Mouse (Mus musculus) left cerebral cortex, adult 8-10 months (tissue): Measurements from ENCODE around the gene Gm42715. TPM values are rescaled to one million over a fixed set of nuclear protein-coding genes. Genes with fewer than 3 reads are reported as not detected.

Experiments used
- DNase-seq, 2 experiments: peaks; one replicate each; pipeline ENCODE4 v3.0.0; 2022; ENCODE audit warnings: low spot score in 2 of 2
- total RNA-seq, 4 experiments: library from RNA; stranded (reverse); gene quantifications; 2 replicates each; pipeline ENCODE4 v1.2.4; 2022

The Gm42715 gene
- total RNA-seq, 4 experiments from 2014 or later = 11.1 to 12.3 (median 11.5) TPM

DNA sequence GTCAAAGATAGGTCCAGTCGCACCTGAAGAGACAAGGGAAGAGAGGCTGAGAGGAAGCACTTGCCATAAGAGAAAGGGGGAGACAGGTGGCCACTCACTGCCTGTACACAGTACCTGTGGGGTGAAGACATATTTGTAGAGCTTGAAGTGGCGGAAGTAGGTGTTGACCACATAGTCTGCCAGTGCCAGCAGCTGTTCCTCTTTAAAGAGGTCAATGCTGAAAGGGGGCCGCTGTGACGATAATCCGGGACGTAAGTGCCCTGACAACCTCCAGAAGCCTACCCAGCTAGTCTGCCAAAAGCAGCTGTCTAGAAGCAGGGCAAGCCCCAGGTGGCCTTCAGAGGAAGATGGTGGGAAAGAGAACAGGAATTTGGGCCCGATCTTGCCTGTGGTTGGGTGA, 65.6 kb downstream of the Gm42715 start:
- no peak for DNase-seq

DNA sequence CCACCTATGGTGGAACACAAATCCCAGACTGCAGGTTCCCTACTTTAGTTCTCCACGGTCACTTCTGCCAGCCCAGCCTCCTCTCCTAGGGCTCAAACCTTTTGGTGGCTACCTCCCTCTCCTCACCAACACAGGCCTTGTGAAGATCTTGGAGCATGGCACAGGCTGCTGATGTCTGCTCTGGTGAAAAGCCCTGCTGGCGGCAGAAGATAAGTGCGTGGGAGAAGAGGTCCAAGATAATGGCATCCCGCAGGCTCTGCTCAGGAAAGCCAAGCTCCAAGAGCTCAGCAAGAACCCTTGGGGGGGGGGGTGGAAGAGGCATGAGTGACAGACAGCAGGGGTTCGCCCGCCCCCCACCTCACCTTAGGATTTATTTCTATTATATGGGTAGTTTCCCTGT, 66.8 kb downstream of the Gm42715 start:
- no peak for DNase-seq

DNA sequence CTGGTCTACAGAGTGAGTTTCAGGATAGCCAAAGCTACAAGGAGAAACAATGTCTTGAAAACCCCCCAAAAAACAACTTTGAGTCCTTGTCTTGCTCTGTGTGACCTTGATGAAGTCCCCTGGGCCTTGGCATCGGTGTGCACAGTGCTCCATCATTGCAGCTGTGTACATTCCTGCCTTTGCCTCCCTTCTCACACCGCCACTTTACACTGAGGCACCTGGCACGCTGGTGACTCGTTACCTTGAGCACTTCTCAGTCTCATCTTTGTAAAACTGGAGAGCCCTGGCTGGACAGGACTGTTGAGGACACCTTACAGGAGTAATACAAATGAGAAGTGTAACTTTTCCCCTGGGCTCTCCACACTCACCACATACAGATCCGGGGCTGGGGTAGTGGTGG, 67.8 kb downstream of the Gm42715 start:
- DNase-seq = no peak

DNA sequence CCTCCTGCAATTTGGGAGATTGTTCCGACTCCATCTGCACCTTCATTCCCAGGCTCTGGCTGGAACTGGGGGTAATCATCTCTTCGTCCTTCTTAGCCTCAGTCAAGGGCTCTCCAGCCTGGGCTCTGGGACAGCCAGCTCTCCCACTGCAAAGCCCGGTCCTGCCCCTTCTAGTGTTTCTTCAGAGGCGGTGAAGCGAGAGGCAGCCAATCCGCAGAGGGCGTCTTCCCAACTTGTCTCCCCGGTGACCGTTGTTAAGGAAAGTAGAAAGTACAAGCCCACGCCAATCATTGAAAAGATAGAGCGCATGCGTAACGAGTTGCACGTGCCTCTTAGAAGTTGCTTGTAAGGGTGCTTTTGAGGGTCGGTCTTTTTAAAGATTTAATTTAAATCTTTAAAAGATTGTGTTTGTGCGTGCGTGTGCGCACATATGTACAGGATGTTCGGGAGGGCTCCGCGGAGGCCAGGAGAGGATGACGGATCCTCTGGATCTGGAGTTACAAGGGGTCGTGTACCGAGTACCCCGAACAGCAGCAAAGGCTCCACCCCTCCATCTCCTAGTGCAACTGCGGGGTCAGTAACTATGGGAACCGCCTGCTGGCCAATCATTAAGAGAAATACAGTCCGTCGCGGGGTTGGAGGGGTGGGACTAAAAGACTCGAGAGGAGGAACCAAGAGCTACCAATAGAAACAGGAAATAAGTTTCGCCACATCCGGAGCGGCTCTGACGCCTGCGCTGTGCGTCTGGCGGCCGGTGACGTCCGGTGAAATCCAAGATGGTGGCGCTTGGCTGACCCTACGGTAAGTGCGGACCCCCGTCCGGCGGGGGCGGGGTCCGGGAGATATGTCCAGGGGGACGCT, 68.9 kb downstream of the Gm42715 start, which contains the start of the genes Ccdc189 and Rnf40:
Ccdc189 (minus strand) TSS at position 585 of the 861 bp plus-strand sequence.
Rnf40 (plus strand) TSS at position 757 of the 861 bp plus-strand sequence.
- DNase-seq = peak; percentile 85 to 98

DNA sequence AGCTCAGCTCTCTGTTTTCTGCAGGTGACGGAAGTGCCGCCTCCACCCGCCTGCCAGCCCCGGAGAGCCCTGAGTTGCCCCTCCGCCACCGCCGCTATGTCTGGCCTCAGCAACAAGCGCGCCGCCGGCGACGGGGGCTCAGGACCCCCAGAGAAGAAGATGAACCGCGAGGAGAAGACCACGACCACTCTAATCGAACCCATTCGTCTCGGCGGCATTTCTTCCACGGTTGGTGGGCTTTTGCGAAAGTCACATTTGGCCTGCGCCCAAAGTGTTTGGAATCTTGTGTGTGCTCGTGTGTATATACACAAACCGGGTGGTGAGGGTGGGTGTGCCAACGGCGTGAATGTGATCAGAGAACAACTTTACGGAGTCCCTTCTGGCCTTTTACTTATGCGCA, 69.5 kb downstream of the Gm42715 start:
- DNase-seq = no peak

DNA sequence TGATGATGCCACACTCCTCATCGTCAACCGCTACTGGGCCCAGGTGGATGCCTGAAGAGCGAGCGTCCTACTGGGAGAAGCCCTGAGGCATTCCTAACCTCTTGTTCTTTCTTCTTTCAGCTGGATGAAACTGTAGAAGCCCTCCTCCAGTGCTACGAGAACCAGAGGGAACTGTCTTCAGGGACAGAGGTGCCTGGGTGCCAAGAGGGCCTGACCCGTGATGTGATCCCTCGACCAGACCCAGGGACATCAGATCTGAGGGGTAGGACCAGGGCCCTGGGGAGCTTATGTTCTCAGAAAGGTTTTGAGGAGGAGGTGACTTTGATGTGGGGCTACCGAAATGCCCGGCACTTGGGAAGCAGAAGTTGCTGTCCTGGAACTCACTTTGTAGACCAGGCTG, 70.3 kb downstream of the Gm42715 start:
- DNase-seq = no peak

DNA sequence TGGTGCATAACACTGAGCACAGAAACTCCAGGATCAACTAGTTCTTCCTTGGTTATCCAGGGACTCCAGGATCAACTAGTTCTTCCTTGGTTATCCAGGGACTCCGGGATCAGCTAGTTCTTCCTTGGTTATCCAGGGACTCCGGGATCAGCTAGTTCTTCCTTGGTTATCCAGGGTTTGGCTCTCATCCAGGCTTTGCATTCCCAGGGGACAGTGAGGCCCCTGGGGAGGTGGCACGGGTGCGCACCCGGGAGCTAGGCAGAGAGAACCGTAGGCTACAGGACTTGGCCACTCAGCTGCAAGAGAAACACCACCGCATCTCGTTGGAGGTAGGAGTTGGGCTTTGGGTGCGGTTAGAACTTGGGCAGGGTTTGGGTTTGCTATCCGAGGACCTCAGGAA, 71.7 kb downstream of the Gm42715 start:
- DNase-seq = no peak

DNA sequence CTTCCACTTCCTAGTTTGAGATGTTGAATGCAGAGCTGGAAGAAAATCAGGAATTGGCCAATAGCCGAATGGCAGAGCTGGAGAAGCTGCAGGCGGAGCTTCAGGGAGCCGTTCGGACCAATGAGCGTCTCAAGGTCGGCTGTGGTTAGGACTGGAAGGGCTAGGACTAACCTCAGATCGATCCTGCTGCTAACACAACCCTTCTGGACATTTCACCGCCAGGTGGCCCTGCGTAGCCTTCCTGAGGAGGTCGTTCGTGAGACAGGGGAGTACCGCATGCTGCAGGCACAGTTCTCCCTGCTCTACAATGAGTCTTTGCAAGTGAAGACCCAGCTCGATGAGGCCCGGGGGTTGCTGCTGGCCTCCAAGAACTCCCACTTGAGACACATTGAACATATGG, 73.2 kb downstream of the Gm42715 start:
- no peak for DNase-seq

DNA sequence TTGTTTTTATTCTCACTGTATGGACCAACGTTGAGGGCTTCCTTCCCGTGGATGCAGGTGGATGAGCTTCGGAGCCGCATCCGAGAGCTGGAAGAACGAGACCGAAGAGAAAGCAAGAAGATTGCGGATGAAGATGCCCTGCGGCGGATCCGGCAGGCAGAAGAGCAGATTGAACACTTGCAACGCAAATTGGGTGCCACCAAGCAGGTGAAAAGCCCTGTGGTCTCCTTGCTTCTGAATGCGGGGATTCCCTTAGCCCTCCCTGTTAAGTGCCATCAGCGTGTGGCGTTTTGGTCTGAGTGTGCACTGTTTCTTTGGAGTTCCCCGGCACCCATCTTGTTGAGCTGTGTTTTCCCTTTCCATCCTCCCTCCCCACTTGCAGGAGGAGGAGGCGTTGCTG, 77.4 kb downstream of the Gm42715 start:
- no peak for DNase-seq

DNA sequence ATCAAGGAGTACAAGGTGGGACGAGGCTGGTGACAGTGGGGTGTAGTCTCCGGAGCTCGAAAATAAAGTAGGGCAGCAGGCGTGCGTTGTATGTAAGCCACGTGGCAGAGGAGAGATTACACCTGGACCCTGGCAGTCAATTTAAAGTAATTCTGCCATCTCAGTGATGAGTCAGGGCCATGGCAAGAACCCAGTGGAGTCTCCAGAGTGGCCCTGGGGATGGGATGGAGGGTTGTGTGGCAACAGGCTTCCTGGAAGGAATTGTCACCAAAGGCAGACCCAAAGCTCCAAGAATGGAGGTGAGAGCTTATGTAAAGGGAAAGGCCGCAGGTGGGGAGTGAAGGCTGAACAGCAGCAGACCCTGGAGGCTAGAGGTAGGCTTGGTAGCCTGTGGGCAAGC, 81.2 kb downstream of the Gm42715 start:
- no peak for DNase-seq

DNA sequence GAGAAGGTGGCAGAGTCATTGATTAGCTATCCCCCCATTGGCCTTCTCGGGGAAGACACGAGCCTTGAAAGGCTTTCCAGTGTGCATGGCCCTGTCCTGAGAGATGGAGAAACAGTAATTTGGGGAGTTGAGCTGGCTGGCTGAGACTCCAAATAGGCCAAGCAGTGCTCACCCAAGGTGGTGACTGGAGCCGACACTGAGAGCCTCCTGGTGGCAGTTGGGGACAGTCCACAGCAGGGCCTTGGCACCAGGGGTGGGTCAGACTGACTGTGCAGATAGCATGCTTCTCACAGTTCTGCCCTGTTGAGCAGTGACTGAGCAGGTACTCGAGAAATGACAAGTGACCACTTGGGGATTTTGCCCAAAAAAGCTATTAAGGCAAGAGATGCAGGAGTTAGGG, 82.4 kb downstream of the Gm42715 start:
- no peak for DNase-seq

DNA sequence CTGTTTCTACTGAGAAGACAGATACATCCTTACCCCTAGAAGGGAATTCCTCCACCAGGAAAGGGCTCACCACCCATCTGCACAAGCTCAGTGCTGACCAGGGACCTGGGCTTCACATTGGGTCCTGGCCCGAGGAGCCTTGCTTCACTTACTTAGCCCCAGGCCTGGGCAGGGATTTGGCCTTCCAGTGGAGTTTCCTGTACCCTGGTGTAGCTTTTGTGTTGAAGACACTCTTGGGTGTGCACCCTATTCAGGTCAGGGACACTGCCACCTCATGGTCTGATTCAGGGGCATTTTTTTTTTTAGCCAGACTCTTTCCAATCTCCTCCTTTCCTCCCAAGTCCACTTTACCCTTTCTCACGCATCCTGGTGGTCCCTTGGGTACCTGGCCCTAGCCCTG, 83.5 kb downstream of the Gm42715 start:
- DNase-seq = no peak

DNA sequence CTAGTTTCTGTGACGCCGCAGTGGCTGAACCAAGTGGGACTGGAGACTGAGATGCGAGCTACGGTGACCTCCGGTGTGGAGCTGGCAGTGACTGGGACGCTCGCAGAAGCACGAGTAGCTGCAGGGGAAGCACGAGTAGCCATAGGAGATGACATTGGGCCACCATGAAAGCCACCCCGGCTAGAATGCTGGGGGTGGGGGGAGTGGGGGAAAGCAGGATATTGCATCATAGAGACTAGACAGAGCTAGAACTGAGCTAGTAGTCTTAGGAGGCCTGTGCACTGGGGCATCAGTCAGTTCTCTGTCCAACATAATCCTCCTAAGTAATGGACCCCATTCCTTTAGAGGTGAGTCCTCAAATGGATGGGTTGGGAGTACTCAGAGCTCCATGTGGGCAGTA, 84.9 kb downstream of the Gm42715 start:
- no peak for DNase-seq

DNA sequence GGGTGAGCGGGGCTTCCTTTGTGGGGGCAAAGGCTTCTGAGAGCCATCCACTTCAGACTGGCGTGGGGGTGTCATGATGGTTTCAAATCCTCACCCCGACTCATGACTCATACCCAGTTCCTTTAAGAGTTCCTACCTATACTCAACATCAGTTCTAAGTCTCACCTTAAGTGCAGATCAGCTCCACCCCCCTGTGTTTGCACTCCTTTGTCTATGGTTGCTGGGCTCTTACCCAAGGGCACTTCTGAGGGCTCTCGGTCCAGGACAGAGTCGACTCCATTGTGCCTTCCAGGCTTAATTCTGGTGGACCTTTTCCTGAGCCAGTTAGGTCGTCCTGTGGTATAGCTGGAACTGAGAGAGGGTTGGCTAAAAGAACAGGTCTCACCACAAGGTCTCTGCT, 87.8 kb downstream of the Gm42715 start:
- no peak for DNase-seq

DNA sequence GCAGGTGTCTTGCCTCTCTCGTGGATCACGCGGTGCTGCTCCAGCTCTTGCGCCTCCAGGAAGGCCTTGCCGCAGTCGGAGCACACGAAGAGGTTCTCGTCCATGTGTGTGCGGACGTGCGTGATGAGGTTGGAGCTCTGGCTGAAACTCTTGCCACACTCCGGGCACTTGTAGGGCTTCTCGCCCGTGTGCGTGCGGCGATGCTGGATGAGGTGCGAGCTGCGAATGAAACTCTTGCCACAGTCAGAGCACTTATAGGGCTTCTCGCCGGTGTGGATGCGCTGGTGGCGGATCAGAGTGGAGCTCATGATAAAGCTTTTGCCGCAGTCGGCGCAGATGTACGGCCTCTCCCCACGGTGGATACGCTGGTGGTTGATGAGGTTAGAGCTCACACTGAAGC, 91.6 kb downstream of the Gm42715 start:
- no peak for DNase-seq

DNA sequence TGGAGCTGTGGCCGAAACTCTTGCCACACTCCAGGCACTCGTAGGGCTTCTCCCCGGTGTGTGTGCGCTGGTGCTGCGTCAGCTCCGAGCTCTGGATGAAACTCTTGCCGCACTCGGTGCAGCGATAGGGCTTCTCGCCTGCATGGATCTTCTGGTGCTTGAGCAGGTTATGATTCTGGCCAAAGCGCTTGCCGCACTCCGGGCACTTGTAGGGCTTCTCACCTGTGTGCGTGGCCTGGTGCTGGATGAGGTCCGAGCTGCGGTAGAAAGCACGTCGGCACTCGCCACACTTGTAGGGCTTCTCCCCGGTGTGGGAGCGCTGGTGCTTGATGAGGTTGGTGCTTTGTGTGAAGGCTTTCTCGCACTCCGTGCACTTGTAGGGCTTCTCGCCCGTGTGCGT, 92.2 kb downstream of the Gm42715 start:
- no peak for DNase-seq

DNA sequence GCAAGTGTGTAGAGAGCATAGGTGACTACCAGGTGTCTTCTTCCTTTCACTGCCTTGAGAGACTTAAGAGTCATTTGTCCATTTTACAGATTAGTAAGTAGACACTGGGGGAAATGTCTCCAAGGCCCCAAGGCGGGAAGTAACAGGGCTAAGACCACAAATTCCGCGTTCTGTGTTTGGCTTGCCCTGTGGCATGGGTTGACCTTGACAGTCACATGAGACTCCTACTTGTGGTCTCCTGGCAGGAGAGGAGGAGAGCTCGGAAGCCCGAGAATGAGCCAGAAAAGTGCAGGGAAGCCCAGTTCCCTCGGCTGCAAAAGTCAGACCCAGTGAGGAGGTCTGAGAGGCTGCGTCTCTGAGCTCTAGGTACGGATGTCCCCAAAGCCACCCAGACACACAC, 94.1 kb downstream of the Gm42715 start:
- no peak for DNase-seq

DNA sequence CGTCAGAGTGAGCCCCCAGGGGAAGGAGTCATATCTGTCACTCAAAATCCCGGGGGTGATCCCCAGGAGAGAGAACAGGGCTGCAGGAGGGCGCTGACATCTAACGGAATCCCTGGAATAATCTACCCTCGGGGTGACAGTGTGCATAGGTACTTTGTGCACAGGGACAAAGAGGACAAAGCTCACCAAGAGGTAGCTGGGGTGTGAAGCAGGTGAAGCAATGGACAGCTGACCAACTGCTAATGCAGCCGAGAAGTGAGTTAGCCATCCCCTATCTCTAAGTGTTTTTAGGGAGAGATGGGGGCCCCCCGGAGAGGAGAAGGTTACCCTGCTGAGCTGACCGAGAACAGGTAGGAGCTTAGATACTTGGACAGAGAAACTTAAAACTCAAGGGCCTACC, 94.7 kb downstream of the Gm42715 start:
- DNase-seq = no peak

DNA sequence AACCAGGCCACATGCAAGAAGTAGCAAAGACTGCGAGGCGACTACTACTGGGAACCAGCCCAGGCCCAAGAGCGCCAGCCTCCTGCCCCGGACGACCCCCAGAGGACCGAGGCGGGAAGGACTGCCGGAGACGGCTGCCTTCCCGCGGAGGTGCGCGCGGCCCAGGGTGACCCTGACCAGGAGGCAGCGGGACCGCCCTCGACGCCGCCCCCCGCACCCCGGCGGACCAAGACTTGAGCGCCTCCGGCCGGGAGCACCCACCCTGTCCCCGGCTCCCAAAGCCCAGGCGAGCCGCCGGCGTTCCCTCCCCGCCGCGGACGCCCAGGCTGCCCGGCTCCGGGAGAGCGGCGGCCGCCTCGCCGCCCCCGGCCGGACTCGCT, 95.1 kb downstream of the Gm42715 start:
- no peak for DNase-seq

DNA sequence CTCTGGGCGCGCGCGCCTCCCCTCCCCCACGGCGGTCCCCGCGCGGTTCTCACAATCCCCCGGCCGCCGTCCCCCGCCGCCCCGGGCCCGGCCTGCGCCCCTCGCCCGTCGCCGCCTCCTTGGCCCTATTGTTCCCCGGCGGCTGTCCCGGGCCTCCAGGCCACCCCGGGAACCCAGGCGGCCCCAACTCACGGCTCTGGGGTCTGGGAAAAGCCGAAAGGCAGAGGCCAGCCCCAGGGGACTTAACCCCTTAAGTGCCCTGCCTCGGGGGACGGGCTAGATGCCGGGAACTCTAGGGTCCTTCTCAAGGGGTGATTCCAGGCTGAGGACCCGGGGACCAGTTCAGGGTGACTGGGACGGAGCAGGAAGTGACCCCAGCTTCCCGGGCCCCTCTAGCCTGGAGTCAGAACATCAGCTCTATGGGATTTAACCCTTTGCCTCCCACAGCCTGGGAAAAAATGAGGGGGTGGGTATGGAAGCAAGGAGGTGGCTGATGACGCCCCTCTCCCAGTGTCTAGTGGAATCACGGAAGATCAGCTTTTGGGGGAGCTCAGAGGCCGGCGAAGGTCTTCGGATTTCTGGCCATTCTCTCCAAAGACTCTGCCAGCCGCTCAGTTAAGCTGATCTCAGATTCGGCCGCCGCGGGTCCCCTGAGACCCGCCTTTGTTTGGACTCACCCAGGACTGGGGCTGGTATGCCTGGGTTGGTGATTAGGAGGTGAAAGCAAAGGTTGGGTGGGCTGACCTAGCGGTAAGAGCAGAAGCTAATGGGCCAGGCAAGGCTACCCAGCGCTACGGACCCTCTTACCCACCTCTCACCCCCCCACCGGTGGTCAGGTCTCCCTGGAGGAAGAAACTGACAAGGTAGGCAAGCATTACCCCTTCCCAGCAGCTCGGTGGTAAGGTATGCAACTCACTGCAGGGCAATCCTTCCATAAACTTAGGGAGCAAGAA, 95.8 kb downstream of the Gm42715 start, which contains the start of gene Zfp629:
Zfp629 (minus strand) TSS at position 907 of the 953 bp plus-strand sequence.
- DNase-seq = peak; percentile 61 to 72

DNA sequence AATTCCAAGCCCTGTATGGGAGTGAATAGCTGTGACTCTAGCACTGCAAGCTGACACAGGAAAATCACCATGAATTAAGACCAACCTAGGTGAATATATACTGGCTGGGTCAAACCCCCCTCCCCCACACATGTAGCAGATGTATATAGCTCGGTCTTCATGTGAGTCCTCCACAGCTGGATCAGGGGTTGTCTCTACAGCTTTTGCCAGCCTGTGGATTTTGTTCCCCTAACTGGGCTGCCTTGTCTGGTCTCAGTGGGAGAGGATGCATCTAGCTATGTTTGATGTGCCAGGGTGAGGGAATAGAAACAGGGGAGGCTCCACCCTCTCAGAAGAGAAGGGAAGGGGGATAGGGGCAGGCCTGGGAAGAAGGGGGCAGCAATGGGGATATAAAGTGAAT, 97.0 kb downstream of the Gm42715 start:
- no peak for DNase-seq
